Mouse (Mus musculus): ENCODE data around the gene Sec11a. TPM values are rescaled to one million over a fixed set of nuclear protein-coding genes. Genes with fewer than 3 reads are reported as not detected.

Sec11a gene
- polyA plus RNA-seq, 1 experiment from 2014 or later, result 222 TPM

DNA sequence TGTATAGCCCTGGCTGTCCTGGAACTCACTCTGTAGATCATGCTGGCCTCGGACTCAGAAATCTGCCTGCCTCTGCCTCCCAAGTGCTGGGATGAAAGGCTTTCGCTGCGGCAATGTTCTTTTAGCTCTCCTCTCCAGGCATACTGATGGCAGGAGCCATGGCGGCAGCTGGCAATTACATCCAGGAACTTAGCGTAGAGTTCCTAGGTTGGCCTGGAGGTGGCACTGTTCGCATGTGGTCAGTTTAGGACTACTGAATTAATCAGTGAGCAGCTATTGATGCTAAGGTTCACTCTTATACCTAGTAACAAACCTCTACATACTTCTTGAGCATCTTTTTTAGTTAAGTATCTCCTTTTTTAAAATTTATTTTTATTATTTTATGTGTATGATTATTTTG is 90.4 kb downstream of the Sec11a start:
- Histone ChIP-seq H3K27me3 (ENCODE audit: insufficient read depth, low read length) (no peaks in the 10 kb centered on the region), H3K36me3 (ENCODE audit: insufficient read depth, low read length) (no peaks in the 10 kb centered on the region), H3K27ac (no peak overlapping the region), H3K4me2 (ENCODE audit: low read length) (no peak overlapping the region), H3K9me3 (replicated peaks; ENCODE audit: low read length) (no peaks in the 10 kb centered on the region), H3K9ac (ENCODE audit: low read depth, low read length) (no peak overlapping the region), H3K4me3 (replicated peaks; ENCODE audit: low read depth, low read length) (no peak overlapping the region), H3K4me1 (replicated peaks; ENCODE audit: insufficient read depth, low read length) (peaks cover 10% of the 10 kb centered on the region)
- WGBS, result 28% methylated on average over 6 of the region's 6 CpGs
- peak; percentile 91 for DNase-seq (ENCODE audit: low spot score)
- ATAC-seq (replicated peaks; ENCODE audit: low FRiP score, low read depth), result no peak
- TF ChIP-seq CTCF (IDR thresholded peaks at IDR 0.05; ENCODE audit: low read depth), result peak; percentile 89

DNA sequence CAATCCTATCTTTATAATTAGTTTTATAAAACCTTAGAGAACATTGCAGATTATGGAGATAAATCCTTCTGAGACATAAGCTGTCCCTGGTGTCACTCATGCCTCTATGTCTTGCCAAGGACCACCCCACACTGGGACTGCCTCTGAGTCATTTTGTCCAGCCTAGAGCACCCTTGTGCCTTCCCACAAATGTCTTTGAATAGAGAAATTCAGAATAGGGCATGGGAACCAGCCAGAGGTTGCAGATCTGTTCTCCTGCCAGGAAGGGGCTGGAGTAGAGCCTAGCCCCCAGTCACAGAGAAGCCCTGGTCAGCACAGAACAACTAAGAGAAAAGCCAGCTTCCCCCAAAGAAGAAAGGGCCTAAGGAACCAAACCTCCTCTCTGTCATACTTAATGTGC is 92.3 kb downstream of the Sec11a start:
- Histone ChIP-seq H3K36me3 (ENCODE audit: insufficient read depth, low read length) (no peaks in the 10 kb centered on the region), H3K9ac (ENCODE audit: low read depth, low read length) (no peak overlapping the region), H3K9me3 (replicated peaks; ENCODE audit: low read length) (no peaks in the 10 kb centered on the region), H3K27me3 (ENCODE audit: insufficient read depth, low read length) (no peaks in the 10 kb centered on the region), H3K4me2 (ENCODE audit: low read length) (no peak overlapping the region), H3K27ac (no peak overlapping the region), H3K4me1 (replicated peaks; ENCODE audit: insufficient read depth, low read length) (0 out of 2 replicates have a peak, but pooled peaks cover 4% of the 10 kb centered on the region), H3K4me3 (replicated peaks; ENCODE audit: low read depth, low read length) (no peak overlapping the region)
- no peak for TF ChIP-seq CTCF (IDR thresholded peaks at IDR 0.05; ENCODE audit: low read depth)
- DNase-seq (ENCODE audit: low spot score), result no peak
- ATAC-seq (replicated peaks; ENCODE audit: low FRiP score, low read depth), result no peak

Other genes with a start within 250 kb of the Sec11a start
- gene Iqgap1, start 121.8 kb downstream of the Sec11a start, polyA plus RNA-seq (2015; fragmentation: Nextera tagmentation; extraction: Ambion mirVana), result 77.0 and 83.7 TPM in 2 replicates
- 2.7 TPM in 2 replicates for gene Zscan2, start 86.9 kb downstream of the Sec11a start, polyA plus RNA-seq (2015; fragmentation: Nextera tagmentation; extraction: Ambion mirVana)
- 29.8 and 32.9 TPM in 2 replicates for gene Wdr73, start 46.5 kb downstream of the Sec11a start, polyA plus RNA-seq (2015; fragmentation: Nextera tagmentation; extraction: Ambion mirVana)
- gene Nmb, start 42.7 kb downstream of the Sec11a start, polyA plus RNA-seq (2015; fragmentation: Nextera tagmentation; extraction: Ambion mirVana), result 9.3 and 10.5 TPM in 2 replicates
- gene Zfp592, start 45.9 kb upstream of the Sec11a start, polyA plus RNA-seq (2015; fragmentation: Nextera tagmentation; extraction: Ambion mirVana), result 8.6 and 9.7 TPM in 2 replicates
- 0.18 and 0.22 TPM in 2 replicates for gene Alpk3, start 109.8 kb upstream of the Sec11a start, polyA plus RNA-seq (2015; fragmentation: Nextera tagmentation; extraction: Ambion mirVana)
- gene Slc28a1, start 167.0 kb upstream of the Sec11a start, polyA plus RNA-seq (2015; fragmentation: Nextera tagmentation; extraction: Ambion mirVana), result 1.1 and 1.3 TPM in 2 replicates

Measured in kidney, postnatal 0 days (tissue).